Mouse (Mus musculus): ENCODE measurements around the gene Krt80. TPM values are rescaled to one million over a fixed set of nuclear protein-coding genes. Genes with fewer than 3 reads are reported as not detected.

Gene Krt80
- polyA plus RNA-seq, 1 experiment from 2014 or later = 1.6 TPM

DNA sequence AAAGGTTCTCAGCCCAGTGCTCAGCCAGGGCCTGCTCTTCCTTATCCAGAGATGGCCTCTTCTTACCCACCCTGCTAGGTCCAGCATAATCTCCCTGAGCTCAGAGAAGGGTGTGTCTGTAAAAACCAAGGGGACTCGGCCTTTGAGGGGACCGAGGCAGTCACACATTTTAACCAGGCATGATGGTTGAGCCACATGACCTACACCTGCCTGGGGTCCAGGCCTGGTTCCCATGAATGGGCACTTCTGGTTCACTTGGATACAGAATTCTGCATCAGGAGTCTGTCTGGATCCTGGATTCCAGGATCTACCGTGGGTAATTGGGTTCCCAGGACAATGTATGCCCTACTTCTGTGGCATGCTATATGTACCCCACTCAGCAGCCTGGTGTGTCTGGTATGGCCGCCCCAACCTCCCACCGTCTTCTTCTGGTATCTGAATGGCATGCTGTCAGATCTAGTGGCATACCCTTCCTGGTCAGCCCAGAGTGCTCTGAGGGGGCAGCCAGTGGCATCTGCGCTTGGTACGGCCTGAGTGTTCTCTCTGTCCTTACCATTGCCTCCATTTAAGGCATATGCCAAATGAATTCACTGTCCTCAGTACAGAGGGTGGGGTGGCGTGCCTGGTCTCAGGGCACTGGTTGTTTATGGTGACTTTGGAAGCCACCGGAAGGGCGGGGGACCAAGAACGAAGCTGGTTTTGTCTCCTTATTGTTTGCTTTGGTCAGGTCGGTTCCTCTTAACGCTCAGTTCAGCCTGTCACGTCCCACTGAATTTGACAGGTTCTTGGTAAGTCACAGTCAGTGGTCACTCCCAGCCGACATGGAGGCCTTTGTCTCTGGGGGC is 1.4 kb upstream of the Krt80 start:
- Histone ChIP-seq H3K27me3 (replicated peaks; ENCODE audit: control insufficient read depth, insufficient read depth, low read length) (no peaks in the 10 kb centered on the region), H3K4me2 (ENCODE audit: low read length) (no peak overlapping the region), H3K4me3 (ENCODE audit: low read depth, low read length) (no peak overlapping the region), H3K9ac (ENCODE audit: low read length) (no peak overlapping the region), H3K9me3 (ENCODE audit: control insufficient read depth, low read length) (no peaks in the 10 kb centered on the region), H3K4me1 (replicated peaks; ENCODE audit: control insufficient read depth, insufficient read depth, low read length) (peaks cover 17% of the 10 kb centered on the region), H3K27ac (ENCODE audit: low read depth) (no peak overlapping the region), H3K36me3 (ENCODE audit: control insufficient read depth, insufficient read depth, low read length) (no peaks in the 10 kb centered on the region)
- DNase-seq (ENCODE audit: low spot score) (no peak), ATAC-seq (replicated peaks; ENCODE audit: low FRiP score, low TSS enrichment, low read depth) (no peak)
- WGBS = 81% methylated on average over 15 of the region's 15 CpGs

DNA sequence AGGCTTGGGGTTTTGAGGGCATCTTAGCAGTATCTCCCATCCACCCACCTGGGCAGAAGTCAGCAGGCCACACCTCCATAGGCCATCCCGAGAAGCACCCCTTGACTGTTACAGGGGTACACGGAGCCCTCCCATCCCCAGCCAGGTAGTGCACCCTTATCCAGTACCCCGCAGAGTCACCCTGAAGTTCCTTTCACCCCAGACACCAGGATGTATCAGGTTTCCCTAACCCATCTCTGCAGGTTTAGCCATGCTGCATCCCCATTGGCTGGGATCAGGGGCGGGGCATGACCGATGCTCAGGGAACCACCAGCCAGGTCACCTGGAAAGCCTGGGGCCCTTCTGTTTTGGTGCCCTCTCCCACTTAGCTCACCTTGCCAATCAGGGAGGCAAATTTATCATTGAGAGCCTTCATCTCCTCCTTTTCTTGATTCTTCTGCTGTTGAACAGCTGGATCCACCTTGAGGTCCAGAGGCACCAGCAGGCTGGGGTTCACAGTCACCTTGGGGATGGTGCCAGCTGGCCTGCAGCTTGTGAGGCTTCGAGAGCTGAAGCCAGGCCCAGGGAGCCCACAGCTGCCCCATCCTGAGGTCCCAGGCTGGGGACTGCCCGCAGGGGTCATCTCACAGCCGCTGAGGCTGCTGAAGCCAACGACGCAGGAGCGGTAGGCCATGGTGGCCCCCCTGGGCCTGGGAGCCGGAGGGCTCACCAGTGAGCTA is 421 bp downstream of the Krt80 start:
- no peaks in the 10 kb centered on the region for H3K27me3 ChIP-seq (replicated peaks; ENCODE audit: control insufficient read depth, insufficient read depth, low read length)
- H3K4me2 ChIP-seq (ENCODE audit: low read length) = no peak overlapping the region
- no peaks in the 10 kb centered on the region for H3K36me3 ChIP-seq (ENCODE audit: control insufficient read depth, insufficient read depth, low read length)
- WGBS = 45% methylated on average over 12 of the region's 12 CpGs
- H3K9me3 ChIP-seq (ENCODE audit: control insufficient read depth, low read length) = no peaks in the 10 kb centered on the region
- H3K4me3 ChIP-seq (ENCODE audit: low read depth, low read length) = no peak overlapping the region
- DNase-seq (ENCODE audit: low spot score) = no peak
- 0 out of 2 replicates have a peak, but pooled peaks have one; percentile 17 for ATAC-seq (replicated peaks; ENCODE audit: low FRiP score, low TSS enrichment, low read depth)
- no peak overlapping the region for H3K9ac ChIP-seq (ENCODE audit: low read length)
- H3K27ac ChIP-seq (ENCODE audit: low read depth) = no peak overlapping the region; the same call in 1 of the 2 replicates
- peaks cover 15% of the 10 kb centered on the region for H3K4me1 ChIP-seq (replicated peaks; ENCODE audit: control insufficient read depth, insufficient read depth, low read length)

DNA sequence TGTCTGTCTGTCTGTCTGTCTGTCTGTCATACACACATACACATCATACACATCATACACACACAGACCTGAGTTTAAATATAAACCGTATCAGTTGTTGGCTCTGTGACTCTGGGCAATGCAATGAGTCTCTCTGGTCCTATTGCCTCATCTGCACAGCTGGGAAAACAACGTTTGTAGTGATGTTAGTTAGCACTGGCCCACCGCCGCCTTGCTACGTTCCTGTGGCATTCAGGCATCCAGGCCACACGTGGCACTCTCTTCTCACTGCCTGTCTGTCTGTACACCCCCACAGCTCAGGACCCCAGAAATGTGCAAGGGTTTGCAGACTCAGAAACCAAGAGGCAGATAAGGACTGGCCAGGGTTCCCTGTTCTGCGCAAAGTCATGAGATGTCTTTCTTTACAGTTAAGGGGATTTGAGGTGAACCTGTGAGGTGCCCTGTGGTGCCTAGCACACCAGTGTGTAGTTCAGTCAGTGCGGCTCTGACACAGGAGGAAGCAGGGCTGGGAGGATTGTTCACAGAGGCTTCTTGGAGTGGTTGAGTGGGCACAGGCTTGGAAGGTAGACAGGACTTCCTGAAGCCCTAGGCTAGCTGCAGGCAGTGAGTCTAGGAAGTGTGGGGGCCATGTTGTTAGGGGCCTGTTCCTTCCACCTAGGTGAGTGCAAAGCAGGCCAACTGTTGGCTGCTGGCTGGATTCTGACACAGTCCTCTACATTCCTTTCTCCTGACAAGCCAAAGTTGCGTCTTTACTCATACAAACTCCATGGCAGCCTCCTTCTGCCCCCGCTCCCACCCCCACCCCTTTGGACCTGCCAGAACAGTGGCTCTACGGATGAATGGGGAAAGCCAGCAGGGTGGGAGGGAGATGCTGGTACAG is 1.2 kb downstream of the Krt80 start:
- DNase-seq (ENCODE audit: low spot score) (no peak), ATAC-seq (replicated peaks; ENCODE audit: low FRiP score, low TSS enrichment, low read depth) (no peak)
- Histone ChIP-seq H3K4me3 (ENCODE audit: low read depth, low read length) (no peak overlapping the region), H3K9ac (ENCODE audit: low read length) (no peak overlapping the region), H3K27me3 (replicated peaks; ENCODE audit: control insufficient read depth, insufficient read depth, low read length) (no peaks in the 10 kb centered on the region), H3K4me1 (replicated peaks; ENCODE audit: control insufficient read depth, insufficient read depth, low read length) (peaks cover 15% of the 10 kb centered on the region), H3K9me3 (ENCODE audit: control insufficient read depth, low read length) (no peaks in the 10 kb centered on the region), H3K4me2 (ENCODE audit: low read length) (no peak overlapping the region), H3K36me3 (ENCODE audit: control insufficient read depth, insufficient read depth, low read length) (no peaks in the 10 kb centered on the region), H3K27ac (ENCODE audit: low read depth) (no peak overlapping the region)
- WGBS = 71% methylated on average over 11 of the region's 11 CpGs

DNA sequence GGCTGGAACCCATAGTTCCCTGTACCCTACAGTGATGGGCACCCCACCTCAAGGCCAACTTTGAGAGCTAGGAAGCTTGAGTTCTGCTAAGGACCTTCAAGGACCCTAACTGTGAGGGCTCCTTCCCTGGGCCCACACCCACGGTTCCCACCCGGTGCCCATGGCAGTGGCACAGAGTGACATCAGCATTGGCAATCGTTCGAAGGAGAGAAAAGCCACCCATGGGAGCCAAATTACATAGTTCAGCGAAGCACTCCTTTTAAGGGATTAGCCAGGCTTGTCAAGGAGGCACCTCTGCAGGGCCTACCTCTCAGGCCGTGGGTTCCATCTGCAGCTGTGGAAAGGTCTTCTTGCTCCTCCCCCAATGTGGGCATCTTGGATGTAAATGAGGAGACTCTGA is 1.9 kb downstream of the Krt80 start:
- Histone ChIP-seq H3K27me3 (replicated peaks; ENCODE audit: control insufficient read depth, insufficient read depth, low read length) (no peaks in the 10 kb centered on the region), H3K4me1 (replicated peaks; ENCODE audit: control insufficient read depth, insufficient read depth, low read length) (peaks cover 15% of the 10 kb centered on the region), H3K4me3 (ENCODE audit: low read depth, low read length) (no peak overlapping the region), H3K9me3 (ENCODE audit: control insufficient read depth, low read length) (no peaks in the 10 kb centered on the region), H3K27ac (ENCODE audit: low read depth) (no peak overlapping the region), H3K36me3 (ENCODE audit: control insufficient read depth, insufficient read depth, low read length) (no peaks in the 10 kb centered on the region), H3K4me2 (ENCODE audit: low read length) (no peak overlapping the region), H3K9ac (ENCODE audit: low read length) (no peak overlapping the region)
- ATAC-seq (replicated peaks; ENCODE audit: low FRiP score, low TSS enrichment, low read depth) (no peak), DNase-seq (ENCODE audit: low spot score) (no peak)
- 83% methylated on average over 6 of the region's 6 CpGs for WGBS

DNA sequence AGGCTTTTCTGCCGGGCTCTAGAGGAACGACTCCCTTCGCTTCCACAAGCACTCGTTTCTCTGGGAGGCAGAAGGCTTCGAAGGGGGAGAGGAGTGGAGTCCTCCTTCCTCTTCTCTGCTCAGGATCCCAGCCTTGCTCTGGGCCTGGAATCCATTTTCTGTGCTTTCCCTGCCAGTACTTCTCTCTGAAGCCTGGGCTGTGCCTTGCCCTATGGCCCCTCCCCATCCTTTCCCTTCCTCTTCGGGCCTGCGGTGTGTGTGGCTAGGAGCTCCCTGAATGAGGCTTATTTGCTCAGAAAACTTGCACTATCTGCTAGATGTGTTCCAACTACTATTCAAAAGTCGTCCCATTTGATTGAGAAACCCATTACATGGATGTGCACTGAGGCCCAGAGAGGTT is 2.5 kb downstream of the Krt80 start:
- Histone ChIP-seq H3K4me2 (ENCODE audit: low read length) (no peak overlapping the region), H3K9me3 (ENCODE audit: control insufficient read depth, low read length) (no peaks in the 10 kb centered on the region), H3K4me1 (replicated peaks; ENCODE audit: control insufficient read depth, insufficient read depth, low read length) (peaks cover 15% of the 10 kb centered on the region), H3K36me3 (ENCODE audit: control insufficient read depth, insufficient read depth, low read length) (no peaks in the 10 kb centered on the region), H3K27ac (ENCODE audit: low read depth) (no peak overlapping the region), H3K9ac (ENCODE audit: low read length) (no peak overlapping the region), H3K4me3 (ENCODE audit: low read depth, low read length) (no peak overlapping the region), H3K27me3 (replicated peaks; ENCODE audit: control insufficient read depth, insufficient read depth, low read length) (no peaks in the 10 kb centered on the region)
- WGBS = 70% methylated on average over 8 of the region's 8 CpGs
- DNase-seq (ENCODE audit: low spot score) (no peak), ATAC-seq (replicated peaks; ENCODE audit: low FRiP score, low TSS enrichment, low read depth) (no peak)

DNA sequence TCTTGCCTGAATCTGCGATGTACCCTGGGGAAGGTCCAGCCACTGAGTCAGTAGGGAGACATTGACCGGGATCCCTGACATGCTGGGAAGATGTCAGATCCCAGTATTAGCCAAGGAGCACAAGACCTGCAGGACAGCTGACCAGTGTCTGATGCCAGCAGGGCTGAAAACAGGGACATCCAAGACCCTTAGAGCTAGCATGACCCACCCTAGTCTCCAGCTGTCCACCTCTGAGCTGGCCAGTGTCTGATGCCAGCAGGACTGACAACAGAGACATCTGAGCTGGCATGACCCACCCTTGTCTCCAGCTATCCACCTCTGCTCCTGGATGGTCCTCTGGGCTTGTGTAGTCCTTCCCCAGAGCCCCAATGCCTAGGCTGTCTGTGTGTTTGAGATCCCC is 3.0 kb downstream of the Krt80 start:
- Histone ChIP-seq H3K4me1 (replicated peaks; ENCODE audit: control insufficient read depth, insufficient read depth, low read length) (peaks cover 11% of the 10 kb centered on the region), H3K9ac (ENCODE audit: low read length) (no peak overlapping the region), H3K4me2 (ENCODE audit: low read length) (no peak overlapping the region), H3K4me3 (ENCODE audit: low read depth, low read length) (no peak overlapping the region), H3K9me3 (ENCODE audit: control insufficient read depth, low read length) (no peaks in the 10 kb centered on the region), H3K27me3 (replicated peaks; ENCODE audit: control insufficient read depth, insufficient read depth, low read length) (no peaks in the 10 kb centered on the region), H3K36me3 (ENCODE audit: control insufficient read depth, insufficient read depth, low read length) (no peaks in the 10 kb centered on the region), H3K27ac (ENCODE audit: low read depth) (no peak overlapping the region)
- WGBS = 49% methylated on average over 2 of the region's 2 CpGs
- DNase-seq (ENCODE audit: low spot score) (no peak), ATAC-seq (replicated peaks; ENCODE audit: low FRiP score, low TSS enrichment, low read depth) (no peak)

DNA sequence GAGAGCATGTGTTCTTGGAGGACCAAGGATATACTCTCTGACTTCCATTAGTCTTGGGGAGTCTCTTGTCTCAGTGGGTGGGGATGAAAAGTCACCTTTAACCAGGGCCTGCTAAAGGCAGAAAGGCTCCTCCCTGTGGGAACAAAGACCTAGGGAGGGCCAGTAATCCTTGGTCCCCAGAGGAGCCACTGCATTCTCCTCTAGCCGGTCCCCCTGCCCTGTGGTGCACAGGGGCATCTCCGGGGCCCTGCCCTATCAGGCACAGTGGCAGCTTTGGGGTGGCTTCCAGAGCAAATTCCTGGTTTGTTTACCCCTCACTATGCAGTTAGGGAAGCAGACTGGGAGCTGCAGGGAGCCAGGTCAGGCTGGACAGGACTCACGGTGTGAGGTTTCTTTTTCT is 3.5 kb downstream of the Krt80 start:
- Histone ChIP-seq H3K27me3 (replicated peaks; ENCODE audit: control insufficient read depth, insufficient read depth, low read length) (no peaks in the 10 kb centered on the region), H3K27ac (ENCODE audit: low read depth) (no peak overlapping the region), H3K4me3 (ENCODE audit: low read depth, low read length) (no peak overlapping the region), H3K36me3 (ENCODE audit: control insufficient read depth, insufficient read depth, low read length) (no peaks in the 10 kb centered on the region), H3K4me2 (ENCODE audit: low read length) (no peak overlapping the region), H3K9ac (ENCODE audit: low read length) (no peak overlapping the region), H3K4me1 (replicated peaks; ENCODE audit: control insufficient read depth, insufficient read depth, low read length) (peaks cover 11% of the 10 kb centered on the region), H3K9me3 (ENCODE audit: control insufficient read depth, low read length) (no peaks in the 10 kb centered on the region)
- DNase-seq (ENCODE audit: low spot score) = no peak
- WGBS = 36% methylated on average over 3 of the region's 3 CpGs
- no peak for ATAC-seq (replicated peaks; ENCODE audit: low FRiP score, low TSS enrichment, low read depth)

DNA sequence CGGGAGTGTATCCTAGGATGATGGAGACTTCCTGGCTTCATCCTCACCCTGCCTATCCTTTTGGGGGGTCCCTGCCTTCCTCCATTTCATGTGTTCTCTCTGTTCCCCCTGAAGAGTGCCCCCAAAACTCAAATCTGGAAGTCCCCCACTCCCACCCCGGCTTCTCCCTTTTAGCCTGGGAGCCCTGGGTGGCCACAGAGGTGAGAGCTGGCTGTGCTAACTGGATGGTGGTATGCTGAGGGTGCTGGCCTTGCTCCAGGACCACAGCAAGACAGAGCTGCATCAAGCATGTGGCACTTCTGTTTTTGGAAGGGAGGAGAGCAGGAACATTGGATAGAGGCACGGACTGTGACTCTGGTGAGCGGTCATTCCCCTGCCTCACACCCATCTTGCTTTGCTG is 4.2 kb downstream of the Krt80 start:
- no peak for DNase-seq (ENCODE audit: low spot score)
- ATAC-seq (replicated peaks; ENCODE audit: low FRiP score, low TSS enrichment, low read depth) = no peak
- Histone ChIP-seq H3K4me3 (ENCODE audit: low read depth, low read length) (no peak overlapping the region), H3K27ac (ENCODE audit: low read depth) (no peak overlapping the region), H3K4me1 (replicated peaks; ENCODE audit: control insufficient read depth, insufficient read depth, low read length) (peaks cover 11% of the 10 kb centered on the region), H3K36me3 (ENCODE audit: control insufficient read depth, insufficient read depth, low read length) (no peaks in the 10 kb centered on the region), H3K4me2 (ENCODE audit: low read length) (no peak overlapping the region), H3K9me3 (ENCODE audit: control insufficient read depth, low read length) (no peaks in the 10 kb centered on the region), H3K27me3 (replicated peaks; ENCODE audit: control insufficient read depth, insufficient read depth, low read length) (no peaks in the 10 kb centered on the region), H3K9ac (ENCODE audit: low read length) (no peak overlapping the region)
- 63% methylated on average over 4 of the region's 4 CpGs for WGBS
